Mouse (Mus musculus) cortical plate, adult 2 months (tissue): ENCODE results near the gene Urad.

Experiments
- CTCF ChIP-seq: fragments of 200-500 bp; IDR thresholded peaks from 2 replicates; pipeline ENCODE4 v1.5.1; 2011; ENCODE audit warnings: mild to moderate bottlenecking, control low read depth, low read length; ENCODE audit not compliant: insufficient read depth; ENCODE audit errors: extremely low read depth
- POLR2A ChIP-seq: fragments of 200-500 bp; IDR thresholded peaks from 2 replicates; pipeline ENCODE4 v1.6.1; 2011; ENCODE audit warnings: mild to moderate bottlenecking, low read length, control low read depth; ENCODE audit not compliant: insufficient read depth; ENCODE audit errors: extremely low read depth

DNA sequence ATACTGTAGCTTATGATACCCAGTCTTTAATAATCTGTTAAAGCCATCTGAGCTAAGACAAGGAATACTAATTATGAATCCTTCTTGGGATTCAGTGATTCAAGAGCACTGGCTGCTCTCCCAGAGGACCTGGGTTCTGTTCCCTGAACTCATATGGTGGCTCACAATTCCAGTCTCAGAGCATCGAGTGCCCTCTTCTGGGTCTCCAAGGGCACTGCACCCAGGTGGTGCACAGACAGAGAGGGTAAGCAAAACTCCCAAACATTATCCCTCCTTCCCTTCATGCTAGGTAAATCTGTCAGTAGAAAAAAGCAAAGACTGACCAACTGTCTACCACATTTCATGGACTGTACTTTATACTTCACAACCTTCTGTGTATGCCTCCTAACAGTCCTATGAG, 23.7 kb upstream of the Urad start:
- TF ChIP-seq POLR2A = no peak
- TF ChIP-seq CTCF = no peak
